Mouse (Mus musculus) midbrain, embryonic 13.5 days (tissue): ENCODE results near the gene Hoxc8. TPM values are rescaled to one million over a fixed set of nuclear protein-coding genes. Genes with fewer than 3 reads are reported as not detected.

Experiments used
- ATAC-seq: fragments of 200-750 bp; cut with Nextera tagmentation; 2 replicates; pipeline ENCODE4 v1.8.0; 2017; ENCODE audit warnings: mild to moderate bottlenecking, moderate TSS enrichment, moderate library complexity
- H3K27ac ChIP-seq: fragments of 300-500 bp; sonication (generic); 2 replicates; pipeline ENCODE4 v1.5.1; 2015; ENCODE audit warnings: inconsistent platforms, mild to moderate bottlenecking, moderate library complexity
- H3K27me3 ChIP-seq: fragments of 300-500 bp; sonication (generic); 2 replicates; pipeline ENCODE4 v1.6.1; 2015; ENCODE audit warnings: mild to moderate bottlenecking, inconsistent platforms
- H3K36me3 ChIP-seq: fragments of 300-500 bp; sonication (generic); 2 replicates; pipeline ENCODE4 v1.6.1; 2015; ENCODE audit warnings: mild to moderate bottlenecking, inconsistent platforms
- H3K4me1 ChIP-seq: fragments of 300-500 bp; sonication (generic); replicated peaks from 2 replicates; pipeline ENCODE4 v1.6.1; 2015; ENCODE audit warnings: inconsistent platforms
- H3K4me2 ChIP-seq: fragments of 300-500 bp; sonication (generic); replicated peaks from 2 replicates; pipeline ENCODE4 v1.6.1; 2015; ENCODE audit warnings: moderate library complexity, mild to moderate bottlenecking, inconsistent platforms
- H3K4me3 ChIP-seq: fragments of 300-500 bp; sonication (generic); replicated peaks from 2 replicates; pipeline ENCODE4 v1.5.1; 2015; ENCODE audit warnings: mild to moderate bottlenecking, inconsistent platforms
- H3K9ac ChIP-seq: fragments of 300-500 bp; sonication (generic); replicated peaks from 2 replicates; pipeline ENCODE4 v1.6.1; 2015; ENCODE audit warnings: mild to moderate bottlenecking, inconsistent platforms
- H3K9me3 ChIP-seq: fragments of 300-500 bp; sonication (generic); 2 replicates; pipeline ENCODE4 v1.6.1; 2016; ENCODE audit warnings: mild to moderate bottlenecking, inconsistent platforms
- WGBS: fragments of 180-500 bp; shearing (Covaris S2); methylation state at CpG from one replicate; pipeline ENCODE4 v1.1.7; 2015; 5-methylcytosine and 5-hydroxymethylcytosine counted together
- polyA plus RNA-seq: library from polyadenylated mRNA; unstranded; fragments of >200 nt; fragmentation: Nextera tagmentation; extraction: Ambion mirVana; gene quantifications from 2 replicates; pipeline ENCODE4 v1.2.1, GENCODE M21; 2015

Gene Hoxc8
- polyA plus RNA-seq, 1 experiment from 2014 or later: not detected

DNA sequence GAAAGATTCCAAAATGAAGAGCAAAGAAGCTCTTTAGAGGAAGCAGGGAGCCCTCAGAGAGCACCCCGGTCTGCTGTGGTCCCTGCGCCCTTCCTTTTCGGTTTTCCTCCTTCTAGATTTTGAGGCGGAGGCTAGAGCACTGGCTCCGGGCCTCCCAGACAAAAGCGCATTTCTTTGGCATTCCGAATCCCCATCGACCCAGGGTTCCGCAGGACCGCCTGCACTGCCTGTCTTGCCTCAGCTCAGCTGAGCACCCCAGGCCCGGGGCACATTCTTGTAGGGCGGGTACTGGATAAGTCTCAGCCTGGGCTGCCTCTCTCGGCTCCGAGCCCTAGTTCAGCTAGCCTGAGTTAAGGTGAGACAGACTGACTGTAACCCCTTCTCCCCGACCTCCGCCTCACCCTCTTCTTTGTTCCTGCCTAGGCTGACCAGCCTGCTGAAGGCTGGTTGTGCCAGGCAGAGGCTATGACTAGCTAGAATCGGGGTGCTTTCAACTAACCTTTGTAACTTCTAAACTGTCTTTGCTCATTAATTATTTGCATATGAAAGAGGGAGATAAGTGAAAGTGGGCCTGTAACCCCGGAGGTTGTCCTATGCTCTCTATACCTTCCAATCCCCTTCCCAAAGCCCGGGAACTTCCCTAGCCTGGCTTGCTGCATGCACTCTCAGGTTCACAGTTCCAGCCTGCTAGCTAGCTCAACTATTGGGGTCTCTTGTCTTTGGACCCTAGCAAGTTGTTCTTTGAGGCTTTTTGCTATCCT is 25.2 kb downstream of the Hoxc8 start:
- peaks cover 99% of the 10 kb centered on the region for H3K27me3 ChIP-seq
- H3K36me3 ChIP-seq: no peaks in the 10 kb centered on the region
- no peak overlapping the region for H3K27ac ChIP-seq
- H3K4me1 ChIP-seq: peaks cover 7% of the 10 kb centered on the region; the same call in 1 of the 2 replicates
- no peak overlapping the region for H3K4me2 ChIP-seq
- no peak for ATAC-seq
- WGBS: under 1% methylated on average over 19 of the region's 19 CpGs
- H3K9ac ChIP-seq: no peak overlapping the region
- no peak overlapping the region for H3K4me3 ChIP-seq
- H3K9me3 ChIP-seq: no peaks in the 10 kb centered on the region

DNA sequence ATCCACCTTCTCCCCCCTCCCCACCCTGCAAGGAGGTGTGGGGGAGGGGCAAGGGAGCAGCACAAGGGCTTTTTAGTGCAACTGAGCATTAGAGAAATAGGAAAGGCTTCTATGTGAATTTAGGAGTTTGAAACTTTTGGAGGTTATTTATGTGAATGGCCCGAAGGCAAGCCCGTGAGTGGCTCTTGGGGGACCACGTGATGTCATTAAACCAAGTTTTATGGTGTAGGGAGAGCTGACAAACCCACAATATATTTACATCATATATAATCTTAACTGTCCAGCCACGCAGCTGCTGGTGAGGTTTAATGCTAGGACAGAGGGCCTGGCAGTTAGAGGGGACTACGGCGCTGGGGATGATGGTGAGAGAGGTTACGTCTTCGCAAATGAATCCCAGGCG is 28.2 kb downstream of the Hoxc8 start, which contains the start of gene Hoxc4:
TSS of gene Hoxc4 (plus strand) at position 299 of the 400 bp plus-strand sequence.
- H3K4me1 ChIP-seq: peaks cover 7% of the 10 kb centered on the region; the same call in 1 of the 2 replicates
- ATAC-seq: no peak
- H3K27ac ChIP-seq: no peak within 1 kb of the TSS
- H3K9me3 ChIP-seq: no peaks in the 10 kb centered on the region
- no peak within 1 kb of the TSS for H3K4me3 ChIP-seq
- 3% methylated on average over 9 of the region's 9 CpGs for WGBS
- H3K36me3 ChIP-seq: no peaks in the 10 kb centered on the region
- H3K4me2 ChIP-seq: no peak within 1 kb of the TSS
- H3K27me3 ChIP-seq: peaks cover 100% of the 10 kb centered on the region
- no peak within 1 kb of the TSS for H3K9ac ChIP-seq

- no peak for ATAC-seq
- no peak overlapping the region for H3K4me3 ChIP-seq
- no peak overlapping the region for H3K9ac ChIP-seq
- H3K27ac ChIP-seq: no peak overlapping the region
- no peaks in the 10 kb centered on the region for H3K4me1 ChIP-seq
- peaks cover 100% of the 10 kb centered on the region for H3K27me3 ChIP-seq
- H3K36me3 ChIP-seq: no peaks in the 10 kb centered on the region
- no peak overlapping the region for H3K4me2 ChIP-seq
- H3K9me3 ChIP-seq: no peaks in the 10 kb centered on the region
- 2% methylated on average over 8 of the region's 8 CpGs for WGBS
Observed at GRCm38 (mm10) chr15:103020899-103021418, 30.6 kb downstream of the Hoxc8 start.

- Histone ChIP-seq H3K4me1 (no peaks in the 10 kb centered on the region), H3K27me3 (peaks cover 100% of the 10 kb centered on the region), H3K36me3 (no peaks in the 10 kb centered on the region), H3K9me3 (no peaks in the 10 kb centered on the region), H3K4me3 (no peak overlapping the region), H3K9ac (no peak overlapping the region), H3K4me2 (no peak overlapping the region), H3K27ac (no peak overlapping the region)
- WGBS: 9% methylated on average over 8 of the region's 8 CpGs
- ATAC-seq: no peak
Observed at GRCm38 (mm10) chr15:103021544-103021943, 31.1 kb downstream of the Hoxc8 start.

GRCm38 (mm10) chr15:103024131-103024530 is 33.7 kb downstream of the Hoxc8 start:
- 4% methylated on average over 2 of the region's 2 CpGs for WGBS
- Histone ChIP-seq H3K9ac (no peak overlapping the region), H3K36me3 (no peaks in the 10 kb centered on the region), H3K9me3 (no peaks in the 10 kb centered on the region), H3K4me3 (no peak overlapping the region), H3K27me3 (peaks cover 100% of the 10 kb centered on the region), H3K27ac (no peak overlapping the region), H3K4me1 (no peaks in the 10 kb centered on the region), H3K4me2 (no peak overlapping the region)
- ATAC-seq: no peak

DNA sequence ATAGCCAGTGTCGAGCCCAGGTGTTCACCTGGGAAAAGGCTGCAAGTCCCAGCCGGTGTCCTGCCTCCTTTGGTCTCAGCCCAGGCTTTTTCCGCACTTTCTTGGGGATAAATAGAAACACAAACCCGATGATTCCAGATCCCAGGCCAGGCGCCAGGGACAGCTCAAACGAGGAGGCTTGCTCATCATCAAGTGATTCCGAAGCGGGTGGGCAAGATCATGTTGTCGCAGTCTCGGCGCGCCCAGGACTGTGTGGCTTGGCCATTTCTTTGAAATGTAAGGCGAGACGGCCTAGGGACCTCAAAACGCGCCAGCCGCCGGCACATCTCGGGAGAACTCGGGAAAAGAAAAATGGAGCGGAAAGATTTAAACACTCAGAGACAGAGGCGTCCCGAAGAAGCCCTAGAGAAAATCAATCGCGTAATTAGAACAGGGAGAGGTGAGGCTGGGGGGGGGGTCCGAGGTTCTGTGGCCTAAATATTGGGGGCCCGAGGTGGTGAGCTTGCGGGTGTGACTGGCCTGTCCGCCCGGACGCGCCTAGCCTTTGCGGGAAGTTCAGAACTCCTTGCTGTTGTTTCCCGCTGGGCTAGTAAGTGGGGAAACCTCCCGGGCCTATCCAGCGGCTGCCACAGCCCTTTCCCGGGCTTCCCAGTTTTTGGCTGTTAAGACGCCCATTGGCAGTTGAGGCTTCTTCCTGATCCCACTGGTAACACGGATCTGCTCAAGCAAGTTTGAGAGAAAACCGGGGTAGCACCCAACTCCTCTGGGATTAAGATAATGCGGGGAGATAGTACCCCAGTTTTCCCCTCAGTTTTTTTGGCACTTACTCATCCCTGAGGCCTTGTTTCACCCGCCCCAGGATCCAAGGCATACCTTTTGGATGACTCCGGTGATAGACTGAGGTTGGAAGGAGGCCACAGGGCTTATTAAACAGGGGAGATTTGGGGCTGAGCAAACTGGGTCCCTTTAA is 37.1 kb downstream of the Hoxc8 start:
- Histone ChIP-seq H3K36me3 (no peaks in the 10 kb centered on the region), H3K4me1 (no peaks in the 10 kb centered on the region), H3K9me3 (no peaks in the 10 kb centered on the region), H3K9ac (no peak overlapping the region), H3K4me2 (no peak overlapping the region), H3K4me3 (no peak overlapping the region), H3K27ac (no peak overlapping the region), H3K27me3 (peaks cover 100% of the 10 kb centered on the region)
- WGBS: under 1% methylated on average over 43 of the region's 43 CpGs
- ATAC-seq: no peak

DNA sequence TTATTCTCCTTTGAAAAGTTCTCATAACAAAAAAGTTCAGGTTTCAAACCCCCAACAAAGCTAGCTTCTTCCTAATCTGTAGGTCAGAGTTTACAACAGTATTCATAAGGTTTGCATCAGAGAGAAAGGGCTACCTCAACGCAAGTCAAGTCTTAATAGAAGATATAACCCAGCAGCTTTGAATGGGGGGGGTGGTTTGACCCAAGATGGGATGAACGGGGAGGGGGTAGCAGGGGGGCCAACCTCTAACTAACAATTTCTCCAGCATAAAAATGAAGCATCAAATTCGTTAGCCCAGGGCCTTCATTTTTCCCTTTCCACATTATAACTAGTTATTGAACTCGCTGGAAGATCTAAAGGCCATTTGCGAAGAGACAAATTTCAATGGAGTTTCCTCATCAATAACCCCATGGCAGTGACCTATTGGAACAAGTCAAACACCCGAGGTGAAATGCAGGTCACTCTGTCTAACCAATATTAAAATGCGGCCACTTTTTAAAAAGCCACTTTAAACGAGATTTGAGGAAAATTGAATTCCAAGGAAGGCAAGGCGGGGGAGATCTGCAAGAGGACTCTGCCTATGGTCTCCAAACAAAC is 38.6 kb downstream of the Hoxc8 start:
- Histone ChIP-seq H3K4me2 (no peak overlapping the region), H3K9me3 (no peaks in the 10 kb centered on the region), H3K9ac (no peak overlapping the region), H3K36me3 (no peaks in the 10 kb centered on the region), H3K27ac (no peak overlapping the region), H3K4me1 (no peaks in the 10 kb centered on the region), H3K4me3 (no peak overlapping the region), H3K27me3 (peaks cover 100% of the 10 kb centered on the region)
- WGBS: 10% methylated on average over 9 of the region's 9 CpGs
- ATAC-seq: no peak

DNA sequence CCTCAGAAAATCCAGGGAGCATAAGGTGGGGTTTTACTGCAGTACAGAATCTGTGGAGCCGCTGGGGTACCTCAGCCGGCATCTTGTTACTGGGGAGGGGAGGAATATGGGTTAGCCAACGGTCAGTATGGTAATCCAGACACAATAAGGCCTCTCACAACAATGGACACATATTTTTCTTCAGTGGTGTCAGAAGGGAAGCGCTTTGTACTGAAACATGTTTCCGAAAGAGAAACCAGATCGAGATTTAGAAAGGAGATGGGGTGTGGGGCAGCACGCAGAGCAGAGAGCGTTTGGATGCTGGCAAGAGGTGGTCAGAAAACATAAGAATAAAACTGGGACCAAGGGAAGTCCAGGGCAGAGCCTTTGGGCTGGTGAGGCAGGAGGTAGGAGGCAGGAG is 39.7 kb downstream of the Hoxc8 start:
- no peaks in the 10 kb centered on the region for H3K36me3 ChIP-seq
- ATAC-seq: no peak
- H3K4me1 ChIP-seq: peaks cover 5% of the 10 kb centered on the region; the same call in 1 of the 2 replicates
- WGBS: under 1% methylated on average over 8 of the region's 8 CpGs
- H3K9ac ChIP-seq: no peak overlapping the region
- no peak overlapping the region for H3K4me2 ChIP-seq
- peaks cover 100% of the 10 kb centered on the region for H3K27me3 ChIP-seq
- H3K4me3 ChIP-seq: no peak overlapping the region
- H3K27ac ChIP-seq: no peak overlapping the region
- H3K9me3 ChIP-seq: no peaks in the 10 kb centered on the region

- WGBS: 0% methylated on average over 3 of the region's 3 CpGs
- peaks cover 100% of the 10 kb centered on the region for H3K27me3 ChIP-seq
- ATAC-seq: no peak
- no peak overlapping the region for H3K4me3 ChIP-seq
- no peaks in the 10 kb centered on the region for H3K36me3 ChIP-seq
- H3K4me1 ChIP-seq: peaks cover 5% of the 10 kb centered on the region; the same call in 1 of the 2 replicates
- no peak overlapping the region for H3K4me2 ChIP-seq
- H3K9me3 ChIP-seq: no peaks in the 10 kb centered on the region
- H3K9ac ChIP-seq: no peak overlapping the region
- H3K27ac ChIP-seq: no peak overlapping the region
Observed at GRCm38 (mm10) chr15:103032167-103032566, 41.8 kb downstream of the Hoxc8 start.

DNA sequence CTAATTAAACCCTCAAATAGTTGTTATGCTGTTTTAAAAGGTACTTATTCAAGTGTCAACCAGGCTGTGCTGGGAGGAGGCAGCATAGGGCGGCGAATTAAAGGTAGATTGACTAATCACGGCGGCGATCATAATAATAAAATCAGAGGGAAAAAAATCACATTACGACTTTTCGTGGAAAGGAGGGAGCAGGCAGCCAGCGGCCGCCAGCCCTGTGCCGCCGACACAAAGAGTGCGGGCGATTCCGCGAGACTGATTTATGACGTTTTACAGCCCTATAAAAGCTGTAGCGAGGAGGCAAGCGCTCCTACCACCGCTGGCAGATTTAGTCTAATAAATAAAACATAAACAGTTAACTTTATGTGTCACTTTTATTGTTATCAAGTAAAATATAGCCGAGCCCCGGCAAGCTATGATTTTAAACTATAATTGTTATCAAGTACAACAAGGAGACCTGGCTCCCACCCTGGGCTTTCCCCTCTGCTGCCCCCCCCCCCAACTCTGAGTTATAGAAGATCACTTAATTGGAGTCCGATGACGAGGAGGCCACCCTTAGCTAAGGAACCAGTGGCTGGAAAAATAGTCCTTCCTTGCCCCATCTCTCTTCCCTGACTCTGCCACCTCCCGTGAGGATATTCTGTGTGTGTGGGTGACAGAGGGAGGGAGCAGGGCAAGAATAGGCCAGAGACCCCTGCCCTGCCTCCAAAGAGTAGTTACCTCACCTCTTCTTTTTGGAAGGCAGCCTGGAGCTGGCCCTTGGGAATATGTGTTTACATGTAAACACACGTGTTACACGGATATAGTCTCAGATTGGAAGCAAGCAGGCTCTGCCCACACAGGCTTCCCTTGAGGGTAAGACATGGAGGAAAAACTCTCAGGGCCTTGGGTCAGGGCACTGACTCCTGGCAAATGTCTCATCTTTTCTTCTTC is 42.5 kb downstream of the Hoxc8 start:
- Histone ChIP-seq H3K9me3 (no peaks in the 10 kb centered on the region), H3K27ac (no peak overlapping the region), H3K9ac (no peak overlapping the region), H3K4me3 (no peak overlapping the region), H3K27me3 (peaks cover 100% of the 10 kb centered on the region), H3K4me1 (peaks cover 5% of the 10 kb centered on the region; the same call in 1 of the 2 replicates), H3K36me3 (no peaks in the 10 kb centered on the region), H3K4me2 (no peak overlapping the region)
- no peak for ATAC-seq
- WGBS: under 1% methylated on average over 26 of the region's 26 CpGs
